Mouse (Mus musculus) lung, postnatal 0 days (tissue): ENCODE data around the gene Zfp428.

ENCODE experiments used
- CTCF ChIP-seq: IDR thresholded peaks from 2 replicates; pipeline ENCODE4 v1.5.1; 2016; ENCODE audit warnings: antibody characterized with exemption, mild to moderate bottlenecking
- EP300 ChIP-seq: IDR thresholded peaks from 2 replicates; pipeline ENCODE4 v1.6.1; 2016; ENCODE audit warnings: antibody characterized with exemption, mild to moderate bottlenecking, control low read depth

DNA sequence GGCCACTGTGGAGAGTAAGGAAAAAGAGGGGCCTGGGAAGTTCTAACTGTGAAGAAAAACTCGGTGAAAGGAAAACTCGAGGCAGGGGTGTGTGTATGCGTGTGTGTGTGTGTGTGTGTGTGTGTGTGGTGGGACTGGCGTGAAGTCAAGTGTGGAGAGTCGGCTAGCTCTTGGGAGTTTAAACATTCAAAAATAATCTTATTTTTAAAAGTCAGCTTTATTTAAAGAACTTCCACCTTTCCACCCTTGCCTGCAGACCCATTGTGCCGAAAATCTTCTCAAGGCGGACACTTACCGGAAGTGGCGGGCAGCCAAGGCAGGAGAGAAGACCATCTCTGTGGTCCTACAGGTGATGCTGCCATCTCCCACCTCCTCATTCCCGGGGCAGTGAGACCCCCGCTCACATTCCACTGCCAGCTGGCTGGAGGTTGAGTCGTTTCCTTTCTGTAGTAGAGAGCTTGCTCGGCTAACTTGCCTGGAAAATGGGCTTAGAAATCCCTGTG is 40.8 kb downstream of the Zfp428 start:
- TF ChIP-seq CTCF, result no peak
- TF ChIP-seq EP300, result no peak
